In the genomic region with DNA sequence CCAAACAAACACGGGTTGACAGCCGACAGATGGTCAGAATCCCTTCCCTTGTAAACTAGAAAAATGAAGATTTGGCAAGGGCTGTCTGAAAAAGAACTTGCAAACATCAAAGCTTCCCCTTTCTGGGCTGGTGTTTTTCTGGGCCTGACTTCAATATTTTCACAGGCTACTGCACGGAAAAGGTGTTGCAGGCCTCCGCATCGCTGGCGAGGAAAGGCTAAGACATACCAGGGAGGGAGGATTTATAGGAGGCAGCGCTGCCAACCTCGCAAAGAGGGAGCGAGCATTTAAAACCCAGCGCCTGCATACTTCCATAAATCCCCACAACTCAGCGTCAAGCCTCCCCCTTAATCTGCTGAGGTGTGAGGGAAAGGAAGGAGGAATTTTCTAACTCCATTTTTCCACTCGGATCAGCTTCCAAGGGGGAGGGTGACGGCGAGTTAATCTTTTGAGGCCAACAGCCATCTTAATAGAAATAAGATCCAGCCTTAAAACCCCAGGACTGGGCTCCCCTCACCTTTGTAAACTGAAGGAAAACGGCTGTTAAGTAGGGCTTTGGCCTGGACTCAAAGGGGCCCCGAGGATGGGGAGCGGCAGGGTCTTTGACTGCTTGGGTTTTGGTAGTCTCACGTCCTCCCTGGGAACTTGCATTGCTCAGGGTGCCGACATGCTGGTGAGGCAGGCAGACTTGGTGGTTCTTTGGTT, we compare ENCODE assay signal across 13 mouse cellular contexts.
A peak's percentile ranks its signal among the peaks of the same experiment; 100 is the strongest.
DNase-seq lines count a peak whose midpoint lies in the region; ATAC-seq and TF ChIP-seq lines count a peak whose summit lies in the region.
"Had no signal": no experiment of that assay in that cellular context is flagged by ENCODE, and none has a peak within 500 bp of the region (broad histone marks: within the 10 kb centered on the region; RNA-seq: fewer than 3 reads in every experiment).

No protein-coding gene starts in this region.

- TF ChIP-seq CTCF in forebrain, postnatal 0 days (IDR thresholded peaks at IDR 0.05; ENCODE audit: low read depth): no peak
- no peak for TF ChIP-seq CTCF in thymus, adult 2 months (IDR thresholded peaks at IDR 0.05; ENCODE audit: borderline replicate concordance, control insufficient read depth, extremely low read depth, insufficient read depth, low read length, poor library complexity)

- H3K4me1 ChIP-seq in embryonic facial prominence, embryonic 11.5 days (ENCODE audit: control insufficient read depth, insufficient read depth, low read length): no peaks in the 10 kb centered on the region; the same call in 1 of the 2 replicates
- H3K4me1 ChIP-seq in forebrain, postnatal 0 days (ENCODE audit: insufficient read depth): 0 out of 2 replicates have a peak, but pooled peaks cover 3% of the 10 kb centered on the region
- H3K4me1 ChIP-seq in thymus, adult 2 months (replicated peaks; ENCODE audit: control insufficient read depth, insufficient read depth, low read length): peaks cover 13% of the 10 kb centered on the region; the same call in 1 of the 2 replicates
- H3K4me1 ChIP-seq: liver, embryonic 15.5 days had no signal

- TF ChIP-seq POLR2A in thymus, adult 2 months (IDR thresholded peaks at IDR 0.05; ENCODE audit: control insufficient read depth, extremely low read depth, insufficient read depth, low read length, poor library complexity): no peak

- no peak overlapping the region for H3K27ac ChIP-seq in embryonic facial prominence, embryonic 11.5 days (replicated peaks; ENCODE audit: low read depth, low read length)
- no peak overlapping the region for H3K27ac ChIP-seq in forebrain, postnatal 0 days (ENCODE audit: low read depth, low read length)
- no peak overlapping the region for H3K27ac ChIP-seq in thymus, adult 2 months (ENCODE audit: control insufficient read depth, insufficient read depth, low read length)
- H3K27ac ChIP-seq: liver, embryonic 15.5 days; neural tube, embryonic 12.5 days had no signal

- no peaks in the 10 kb centered on the region for H3K36me3 ChIP-seq in embryonic facial prominence, embryonic 11.5 days (replicated peaks; ENCODE audit: control insufficient read depth, insufficient read depth, low read depth, low read length)
- no peaks in the 10 kb centered on the region for H3K36me3 ChIP-seq in forebrain, postnatal 0 days (ENCODE audit: insufficient read depth)
- H3K36me3 ChIP-seq in thymus, adult 2 months (ENCODE audit: control insufficient read depth, insufficient read depth, low read length): no peaks in the 10 kb centered on the region
- H3K36me3 ChIP-seq: liver, embryonic 15.5 days; neural tube, embryonic 12.5 days had no signal

- no peak overlapping the region for H3K4me2 ChIP-seq in embryonic facial prominence, embryonic 11.5 days (ENCODE audit: low read depth, low read length)
- H3K4me2 ChIP-seq in forebrain, postnatal 0 days (ENCODE audit: low read depth): no peak overlapping the region
- H3K4me2 ChIP-seq: liver, embryonic 15.5 days; neural tube, embryonic 12.5 days had no signal

- no peak for ATAC-seq in embryonic facial prominence, embryonic 11.5 days (replicated peaks; ENCODE audit: insufficient number of reproducible peaks, low FRiP score, low TSS enrichment, low read depth)
- ATAC-seq in forebrain, postnatal 0 days: peak; percentile 53
- ATAC-seq: intestine, embryonic 16.5 days had no signal

- H3K27me3 ChIP-seq in embryonic facial prominence, embryonic 11.5 days (ENCODE audit: control insufficient read depth, insufficient read depth, low read length): no peaks in the 10 kb centered on the region
- H3K27me3 ChIP-seq in forebrain, postnatal 0 days (ENCODE audit: insufficient read depth, low read length): no peaks in the 10 kb centered on the region; the same call in 1 of the 2 replicates
- H3K27me3 ChIP-seq in thymus, adult 2 months (ENCODE audit: control insufficient read depth, insufficient read depth, low read length): no peaks in the 10 kb centered on the region
- H3K27me3 ChIP-seq: liver, embryonic 15.5 days had no signal

- no peak overlapping the region for H3K9ac ChIP-seq in embryonic facial prominence, embryonic 11.5 days (replicated peaks; ENCODE audit: low read length)
- no peak overlapping the region for H3K9ac ChIP-seq in forebrain, postnatal 0 days
- H3K9ac ChIP-seq: liver, embryonic 15.5 days; neural tube, embryonic 12.5 days had no signal

- WGBS in embryonic facial prominence, embryonic 11.5 days: 44% methylated on average over 19 of the region's 19 CpGs
- 28% methylated on average over 19 of the region's 19 CpGs for WGBS in forebrain, postnatal 0 days
- 58% methylated on average over 19 of the region's 19 CpGs for WGBS in thymus, adult 2 months

- no peaks in the 10 kb centered on the region for H3K9me3 ChIP-seq in embryonic facial prominence, embryonic 11.5 days (replicated peaks; ENCODE audit: control insufficient read depth, low read length)
- no peaks in the 10 kb centered on the region for H3K9me3 ChIP-seq in forebrain, postnatal 0 days (ENCODE audit: low read length)
- H3K9me3 ChIP-seq: liver, embryonic 15.5 days had no signal

- peak; percentile 51 to 58 for DNase-seq in kidney, postnatal 4 days
- DNase-seq in kidney, adult 18-20 months: no peak
- DNase-seq in embryonic facial prominence, embryonic 11.5 days (ENCODE audit: low spot score): peak; percentile 31
- peak; percentile 76 for DNase-seq in forebrain, postnatal 0 days
- DNase-seq in mesoderm, embryonic 11.5 days (ENCODE audit: low read depth, low spot score): peak; percentile 49
- DNase-seq in thymus, adult 2 months: no peak
- DNase-seq in adrenal gland, postnatal 14 days: no peak
- no peak for DNase-seq in spleen, postnatal 36 days (ENCODE audit: low spot score in 2 of 2)
- DNase-seq: thymus, postnatal 14 days had no signal

- H3K4me3 ChIP-seq in embryonic facial prominence, embryonic 11.5 days (ENCODE audit: low read depth, low read length): no peak overlapping the region
- H3K4me3 ChIP-seq in forebrain, postnatal 0 days (ENCODE audit: low read depth, low read length): no peak overlapping the region
- no peak overlapping the region for H3K4me3 ChIP-seq in thymus, adult 2 months (ENCODE audit: control insufficient read depth, insufficient read depth, low read length)
- H3K4me3 ChIP-seq: erythroblast, embryonic 14.5 days; liver, embryonic 15.5 days; neural tube, embryonic 12.5 days had no signal

Comparison
In these comparisons a context has a peak if more than half of its experiments do, and no peak if none do; other contexts are left out.
1. DNase-seq: peak in kidney, postnatal 4 days (2 of 2), embryonic facial prominence, embryonic 11.5 days (single experiment), forebrain, postnatal 0 days (single experiment) and mesoderm, embryonic 11.5 days (single experiment); none in kidney, adult 18-20 months (single experiment), thymus, adult 2 months (single experiment), adrenal gland, postnatal 14 days (single experiment) and spleen, postnatal 36 days (0 of 2).